Mouse (Mus musculus) kidney, adult 2 months (tissue): ENCODE measurements around the gene Tbx3.

ENCODE experiments used
- CTCF ChIP-seq: fragments of 200-500 bp; conservative IDR thresholded peaks from 2 replicates; pipeline ENCODE4 v1.5.1; 2011; ENCODE audit warnings: low read depth, mild to moderate bottlenecking, control low read depth, low read length, moderate library complexity, mixed read lengths; ENCODE audit not compliant: insufficient read depth, insufficient read length
- POLR2A ChIP-seq: fragments of 200-500 bp; IDR thresholded peaks from one replicate; pipeline ENCODE4 v1.6.1; 2011; ENCODE audit warnings: low read depth, low read length, control low read depth

- TF ChIP-seq CTCF (no peak), POLR2A (no peak)
Observed at GRCm38 (mm10) chr5:119662731-119663130, 7.7 kb upstream of the Tbx3 start.
